Mouse (Mus musculus) mesoderm, embryonic 11.5 days (tissue): ENCODE measurements around the gene Atf7ip.

ENCODE experiments used
- DNase-seq: peaks from one replicate; pipeline ENCODE4 v3.0.0-alpha.2; 2012; ENCODE audit warnings: low read depth, low spot score

The Atf7ip gene

GRCm38 (mm10) chr6:136522658-136523057, 16.7 kb downstream of the Atf7ip start:
- DNase-seq: no peak

GRCm38 (mm10) chr6:136524751-136525150, 18.8 kb downstream of the Atf7ip start:
- DNase-seq: no peak

- no peak for DNase-seq
Measured at GRCm38 (mm10) chr6:136525567-136525966, 19.6 kb downstream of the Atf7ip start.

- no peak for DNase-seq
Measured at GRCm38 (mm10) chr6:136529156-136529555, 23.2 kb downstream of the Atf7ip start.

- no peak for DNase-seq
Measured at GRCm38 (mm10) chr6:136531792-136532230, 25.8 kb downstream of the Atf7ip start.

- DNase-seq: peak; percentile 90
Measured at GRCm38 (mm10) chr6:136532535-136533291, 26.7 kb downstream of the Atf7ip start.

GRCm38 (mm10) chr6:136533804-136534203, 27.8 kb downstream of the Atf7ip start:
- no peak for DNase-seq

- DNase-seq: no peak
Measured at GRCm38 (mm10) chr6:136534444-136534843, 28.5 kb downstream of the Atf7ip start.

- DNase-seq: no peak
Measured at GRCm38 (mm10) chr6:136535176-136535575, 29.2 kb downstream of the Atf7ip start.

GRCm38 (mm10) chr6:136536121-136536520, 30.2 kb downstream of the Atf7ip start:
- no peak for DNase-seq

GRCm38 (mm10) chr6:136541350-136541749, 35.4 kb downstream of the Atf7ip start:
- DNase-seq: no peak

- DNase-seq: no peak
Measured at GRCm38 (mm10) chr6:136542105-136542504, 36.1 kb downstream of the Atf7ip start.

GRCm38 (mm10) chr6:136543164-136543563, 37.2 kb downstream of the Atf7ip start:
- peak; percentile 72 for DNase-seq

GRCm38 (mm10) chr6:136545284-136545870, 39.4 kb downstream of the Atf7ip start:
- DNase-seq: no peak

GRCm38 (mm10) chr6:136546286-136546685, 40.3 kb downstream of the Atf7ip start:
- DNase-seq: no peak

- DNase-seq: no peak
Measured at GRCm38 (mm10) chr6:136546987-136547386, 41.0 kb downstream of the Atf7ip start.

- DNase-seq: no peak
Measured at GRCm38 (mm10) chr6:136548041-136548770, 42.2 kb downstream of the Atf7ip start.

GRCm38 (mm10) chr6:136548796-136549195, 42.8 kb downstream of the Atf7ip start:
- DNase-seq: no peak

- DNase-seq: no peak
Measured at GRCm38 (mm10) chr6:136549606-136550005, 43.6 kb downstream of the Atf7ip start.

- DNase-seq: peak; percentile 45
Measured at GRCm38 (mm10) chr6:136550596-136551304, 44.8 kb downstream of the Atf7ip start.

GRCm38 (mm10) chr6:136551550-136552109, 45.7 kb downstream of the Atf7ip start:
- DNase-seq: no peak
